Mouse (Mus musculus): ENCODE measurements around the gene Syngap1.

DNA sequence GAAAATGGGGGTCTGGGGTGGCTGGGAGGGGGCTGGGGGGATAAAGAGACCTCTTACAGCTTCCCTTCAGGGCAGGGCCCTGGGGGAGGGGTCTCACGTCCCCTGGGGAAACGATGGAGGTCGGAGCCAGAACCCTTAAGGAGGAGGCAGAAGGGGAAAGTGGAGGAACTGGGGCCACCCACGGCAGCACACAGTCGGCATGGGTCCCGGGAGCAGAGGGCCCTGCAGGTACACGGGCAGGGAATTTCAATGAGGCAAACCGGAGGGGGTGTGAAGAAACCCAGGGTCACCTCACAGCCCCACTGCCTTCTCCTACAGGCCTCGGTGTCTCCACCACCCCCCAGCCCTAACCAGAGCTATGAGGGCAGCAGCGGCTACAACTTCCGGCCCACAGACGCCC, 4.6 kb upstream of the Syngap1 start:
- no peak for TF ChIP-seq POLR2A (IDR thresholded peaks at IDR 0.05; ENCODE audit: low read depth, low read length)
- no peak for TF ChIP-seq CTCF (conservative IDR thresholded peaks at IDR 0.05; ENCODE audit: insufficient read depth, insufficient read length, low read depth, low read length)

All from kidney, adult 2 months (tissue).